Mouse (Mus musculus): ENCODE measurements at regions not wholly inside any gene's neighbourhood (a gene's known extent, or its start where the extent isn't known, plus 50 kb on each side); places are given as distances from the start of the nearest gene placed in this dataset.

- no peak for DNase-seq
Observed at GRCm38 (mm10) chr16:24142915-24143541, 154.4 kb upstream of the Bcl6 start.

GRCm38 (mm10) chr16:24139109-24139508, 150.5 kb upstream of the Bcl6 start:
- no peak for DNase-seq

- no peak for DNase-seq
Observed at GRCm38 (mm10) chr16:24137266-24138033, 148.8 kb upstream of the Bcl6 start.

GRCm38 (mm10) chr16:24136483-24137148, 148.0 kb upstream of the Bcl6 start:
- DNase-seq: no peak

- no peak for DNase-seq
Observed at GRCm38 (mm10) chr16:24135841-24136240, 147.2 kb upstream of the Bcl6 start.

GRCm38 (mm10) chr16:24135351-24135750, 146.7 kb upstream of the Bcl6 start:
- no peak for DNase-seq

GRCm38 (mm10) chr16:24134486-24135050, 145.9 kb upstream of the Bcl6 start:
- DNase-seq: no peak

- no peak for DNase-seq
Observed at GRCm38 (mm10) chr16:24130646-24131045, 142.0 kb upstream of the Bcl6 start.

GRCm38 (mm10) chr16:24129701-24130100, 141.0 kb upstream of the Bcl6 start:
- no peak for DNase-seq

GRCm38 (mm10) chr16:24128566-24128965, 139.9 kb upstream of the Bcl6 start:
- no peak for DNase-seq

- DNase-seq: no peak
Observed at GRCm38 (mm10) chr16:24124766-24125165, 136.1 kb upstream of the Bcl6 start.

GRCm38 (mm10) chr16:24124083-24124482, 135.4 kb upstream of the Bcl6 start:
- DNase-seq: no peak

- no peak for DNase-seq
Observed at GRCm38 (mm10) chr16:24121633-24122032, 133.0 kb upstream of the Bcl6 start.

- DNase-seq: no peak
Observed at GRCm38 (mm10) chr16:24120836-24121235, 132.2 kb upstream of the Bcl6 start.

GRCm38 (mm10) chr16:24118487-24118886, 129.8 kb upstream of the Bcl6 start:
- no peak for DNase-seq

- DNase-seq: no peak
Observed at GRCm38 (mm10) chr16:24102854-24103690, 114.4 kb upstream of the Bcl6 start.

GRCm38 (mm10) chr16:24097596-24097995, 108.9 kb upstream of the Bcl6 start:
- DNase-seq: no peak

GRCm38 (mm10) chr16:24096076-24096475, 107.4 kb upstream of the Bcl6 start:
- no peak for DNase-seq

- no peak for DNase-seq
Observed at GRCm38 (mm10) chr16:24095630-24096029, 107.0 kb upstream of the Bcl6 start.

GRCm38 (mm10) chr16:24094566-24094965, 105.9 kb upstream of the Bcl6 start:
- no peak for DNase-seq

GRCm38 (mm10) chr16:24093624-24094023, 105.0 kb upstream of the Bcl6 start:
- no peak for DNase-seq

Measured in liver (tissue).